Mouse (Mus musculus): ENCODE data around the gene Utp3. TPM values are rescaled to one million over a fixed set of nuclear protein-coding genes. Genes with fewer than 3 reads are reported as not detected.
A peak's percentile ranks its signal among the peaks of the same experiment; 100 is the strongest.

Gene Utp3
- polyA plus RNA-seq, 1 experiment, result 10.1 TPM

- DNase-seq, result no peak
- Histone ChIP-seq H3K4me3 (replicated peaks; ENCODE audit: extremely low read depth, low read depth, low read length) (no peak overlapping the region), H3K4me1 (ENCODE audit: control insufficient read depth, insufficient read depth, low read length) (no peaks in the 10 kb centered on the region)
- TF ChIP-seq CTCF (IDR thresholded peaks at IDR 0.05; ENCODE audit: insufficient read depth, low read length) (no peak), POLR2A (IDR thresholded peaks at IDR 0.05; ENCODE audit: borderline replicate concordance, extremely low read depth, low read depth, low read length) (no peak)
- WGBS, result 84% methylated on average over 7 of the region's 7 CpGs
These were observed 8.7 kb upstream of the Utp3 start for GRCm38 (mm10) chr5:88545536-88545935.

GRCm38 (mm10) chr5:88553271-88554085, 784 bp upstream of the Utp3 start:
- TF ChIP-seq CTCF (IDR thresholded peaks at IDR 0.05; ENCODE audit: insufficient read depth, low read length), result no peak
- TF ChIP-seq POLR2A (IDR thresholded peaks at IDR 0.05; ENCODE audit: borderline replicate concordance, extremely low read depth, low read depth, low read length), result no peak
- WGBS, result 5% methylated on average over 29 of the region's 29 CpGs
- DNase-seq, result no peak
- H3K4me3 ChIP-seq (replicated peaks; ENCODE audit: extremely low read depth, low read depth, low read length), result peak overlapping the region; percentile 80
- H3K4me1 ChIP-seq (ENCODE audit: control insufficient read depth, insufficient read depth, low read length), result peaks cover 4% of the 10 kb centered on the region; the same call in 1 of the 2 replicates

DNA sequence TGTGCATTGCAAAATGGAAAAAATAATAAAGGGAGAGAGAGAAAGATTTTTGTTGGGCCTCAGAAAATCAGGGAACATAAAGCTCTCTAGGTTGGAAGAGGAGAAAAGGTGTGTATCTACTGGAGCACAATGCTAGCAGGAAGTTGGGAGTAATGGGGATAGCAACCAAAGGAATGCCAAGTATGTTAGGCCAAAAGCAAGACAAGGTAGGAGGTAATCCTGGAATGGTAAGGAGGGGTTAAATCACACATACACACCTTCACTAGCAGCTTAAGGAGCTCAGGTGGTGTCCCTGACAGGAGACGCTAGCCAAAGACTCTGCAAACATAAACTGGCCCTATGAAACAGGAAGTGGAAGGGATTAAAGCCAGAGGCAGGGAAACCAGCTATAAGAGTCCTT, 4.7 kb downstream of the Utp3 start:
- DNase-seq, result no peak
- Histone ChIP-seq H3K4me3 (replicated peaks; ENCODE audit: extremely low read depth, low read depth, low read length) (no peak overlapping the region), H3K4me1 (ENCODE audit: control insufficient read depth, insufficient read depth, low read length) (peaks cover 6% of the 10 kb centered on the region; the same call in 1 of the 2 replicates)
- TF ChIP-seq POLR2A (IDR thresholded peaks at IDR 0.05; ENCODE audit: borderline replicate concordance, extremely low read depth, low read depth, low read length) (no peak), CTCF (IDR thresholded peaks at IDR 0.05; ENCODE audit: insufficient read depth, low read length) (no peak)
- 13% methylated on average over 1 of the region's 1 CpGs for WGBS

- no peak overlapping the region for H3K4me3 ChIP-seq (replicated peaks; ENCODE audit: extremely low read depth, low read depth, low read length)
- 77% methylated on average over 9 of the region's 9 CpGs for WGBS
- no peak for TF ChIP-seq POLR2A (IDR thresholded peaks at IDR 0.05; ENCODE audit: borderline replicate concordance, extremely low read depth, low read depth, low read length)
- no peak for TF ChIP-seq CTCF (IDR thresholded peaks at IDR 0.05; ENCODE audit: insufficient read depth, low read length)
- H3K4me1 ChIP-seq (ENCODE audit: control insufficient read depth, insufficient read depth, low read length), result peaks cover 2% of the 10 kb centered on the region; the same call in 1 of the 2 replicates
- no peak for DNase-seq
These were observed 7.0 kb downstream of the Utp3 start for GRCm38 (mm10) chr5:88561080-88561814.

DNA sequence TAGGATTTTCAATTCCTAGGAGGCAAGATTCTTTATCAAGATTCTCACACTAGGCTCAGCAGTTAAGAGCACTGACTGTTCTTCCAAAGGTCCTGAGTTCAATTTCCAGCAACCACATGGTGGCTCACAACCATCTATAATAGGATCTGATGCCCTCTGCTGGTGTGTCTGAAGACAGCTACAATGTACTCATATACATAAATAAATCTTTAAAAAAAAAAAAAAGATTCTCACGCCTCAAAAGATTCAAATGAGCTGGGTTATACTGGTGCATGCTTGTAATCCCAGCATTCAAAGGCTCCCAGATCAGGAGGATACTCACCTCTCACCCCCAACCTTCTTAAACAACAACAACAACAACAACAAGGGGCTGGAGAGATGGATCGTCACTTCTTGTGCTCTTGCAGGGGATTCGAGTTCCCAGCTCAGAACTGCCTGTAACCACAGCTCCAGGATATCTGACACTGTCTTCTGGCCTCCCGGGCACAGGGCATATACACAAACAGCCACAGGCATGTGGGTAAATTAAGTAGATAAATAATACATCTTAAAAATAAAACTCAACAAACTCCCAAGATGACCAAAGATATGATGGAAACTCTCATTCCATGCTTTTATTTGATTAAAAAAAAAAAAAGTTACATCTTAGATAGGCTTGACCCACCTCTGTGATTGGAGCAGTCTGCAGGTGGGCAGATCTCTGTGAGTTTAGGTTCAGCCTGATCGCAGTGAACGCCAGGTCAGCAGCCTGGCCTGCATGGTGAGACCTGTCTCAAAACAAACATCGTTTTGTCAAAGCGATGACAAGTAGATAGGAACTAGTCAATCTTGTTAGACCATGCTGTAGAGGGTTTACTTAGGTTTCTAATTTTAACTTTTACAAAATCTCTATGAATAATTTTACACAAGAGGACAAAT, 8.9 kb downstream of the Utp3 start:
- WGBS, result 59% methylated on average over 8 of the region's 8 CpGs
- no peak overlapping the region for H3K4me3 ChIP-seq (replicated peaks; ENCODE audit: extremely low read depth, low read depth, low read length)
- no peak for TF ChIP-seq POLR2A (IDR thresholded peaks at IDR 0.05; ENCODE audit: borderline replicate concordance, extremely low read depth, low read depth, low read length)
- H3K4me1 ChIP-seq (ENCODE audit: control insufficient read depth, insufficient read depth, low read length), result peaks cover 6% of the 10 kb centered on the region
- DNase-seq, result no peak

- H3K4me3 ChIP-seq (replicated peaks; ENCODE audit: extremely low read depth, low read depth, low read length), result peak within 1 kb of the TSS; percentile 97
- DNase-seq, result peak; percentile 86
- H3K4me1 ChIP-seq (ENCODE audit: control insufficient read depth, insufficient read depth, low read length), result peaks cover 6% of the 10 kb centered on the region
- 3% methylated on average over 70 of the region's 71 CpGs for WGBS
- TF ChIP-seq POLR2A (IDR thresholded peaks at IDR 0.05; ENCODE audit: borderline replicate concordance, extremely low read depth, low read depth, low read length) (peak; percentile 60; the same call in 1 of the 2 replicates), CTCF (IDR thresholded peaks at IDR 0.05; ENCODE audit: insufficient read depth, low read length) (no peak)
These were observed 10.4 kb downstream of the Utp3 start, which contains the start of gene Rufy3 for GRCm38 (mm10) chr5:88564501-88565147. Gene Rufy3, plus strand, starts transcription at chr5:88565040.

DNA sequence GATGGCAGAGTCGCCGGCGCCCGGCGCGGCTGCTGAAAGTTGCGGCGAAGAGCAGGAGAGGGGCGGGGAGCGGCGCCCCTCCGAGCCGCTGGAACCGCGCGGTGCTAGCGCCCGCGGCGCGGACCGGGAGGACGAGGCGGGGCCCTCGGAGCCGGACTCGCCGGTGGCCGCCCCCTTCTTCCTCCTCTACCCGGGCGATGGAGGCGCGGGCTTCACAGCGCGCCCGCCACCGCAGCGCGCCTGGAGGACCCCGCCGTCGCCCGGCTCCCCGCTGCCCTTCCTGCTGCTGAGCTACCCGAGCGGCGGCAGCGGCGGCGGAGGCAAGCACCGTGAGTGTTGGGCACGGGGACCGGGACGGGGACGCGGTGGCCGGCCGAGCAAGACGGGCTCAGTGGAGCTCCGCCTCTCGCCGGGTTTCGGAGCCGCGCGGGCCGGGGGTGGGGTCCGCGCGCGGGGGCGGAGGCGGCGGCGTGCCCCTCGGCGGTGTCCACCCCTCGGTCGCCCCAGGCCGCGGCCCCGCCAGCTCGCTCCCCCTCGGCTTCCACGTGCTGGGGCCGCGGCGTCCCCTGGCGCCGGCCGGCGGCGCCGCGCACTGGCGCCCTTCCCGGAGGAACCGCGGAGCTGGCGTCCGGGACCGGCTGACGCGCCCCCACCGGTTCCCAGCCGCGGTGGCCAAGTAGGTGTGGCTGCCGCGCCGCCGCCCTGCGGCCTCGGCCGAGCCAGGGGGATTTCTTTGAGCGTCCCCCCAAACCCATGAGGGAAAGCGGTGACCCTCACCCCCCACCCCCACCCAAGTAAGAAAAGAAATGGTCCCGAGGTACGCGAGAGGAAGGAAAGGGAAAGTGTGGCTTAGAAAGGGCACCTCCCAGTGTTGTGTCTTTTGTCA, 11.1 kb downstream of the Utp3 start:
- peak; percentile 71 for DNase-seq
- H3K4me3 ChIP-seq (replicated peaks; ENCODE audit: extremely low read depth, low read depth, low read length), result peak overlapping the region; percentile 97
- no peak for TF ChIP-seq POLR2A (IDR thresholded peaks at IDR 0.05; ENCODE audit: borderline replicate concordance, extremely low read depth, low read depth, low read length)
- no peak for TF ChIP-seq CTCF (IDR thresholded peaks at IDR 0.05; ENCODE audit: insufficient read depth, low read length)
- peaks cover 6% of the 10 kb centered on the region for H3K4me1 ChIP-seq (ENCODE audit: control insufficient read depth, insufficient read depth, low read length)
- under 1% methylated on average over 106 of the region's 119 CpGs for WGBS
